Mouse (Mus musculus): ENCODE data around the gene Cnmd.

Gene Cnmd

GRCm38 (mm10) chr14:79645378-79645777 is 16.6 kb downstream of the Cnmd start:
- no peak for DNase-seq (ENCODE audit: low read depth in 2 of 2, low spot score in 2 of 2)

- no peak for DNase-seq (ENCODE audit: low read depth in 2 of 2, low spot score in 2 of 2)
These were observed 19.9 kb downstream of the Cnmd start for GRCm38 (mm10) chr14:79642063-79642462.

- no peak for DNase-seq (ENCODE audit: low read depth in 2 of 2, low spot score in 2 of 2)
These were observed 25.2 kb downstream of the Cnmd start for GRCm38 (mm10) chr14:79636814-79637213.

- no peak for DNase-seq (ENCODE audit: low read depth in 2 of 2, low spot score in 2 of 2)
These were observed 28.8 kb downstream of the Cnmd start for GRCm38 (mm10) chr14:79633196-79633595.

GRCm38 (mm10) chr14:79632330-79632729 is 29.6 kb downstream of the Cnmd start:
- DNase-seq (ENCODE audit: low read depth in 2 of 2, low spot score in 2 of 2): no peak

GRCm38 (mm10) chr14:79621143-79621542 is 40.8 kb downstream of the Cnmd start:
- no peak for DNase-seq (ENCODE audit: low read depth in 2 of 2, low spot score in 2 of 2)

GRCm38 (mm10) chr14:79619802-79620201 is 42.2 kb downstream of the Cnmd start:
- no peak for DNase-seq (ENCODE audit: low read depth in 2 of 2, low spot score in 2 of 2)

GRCm38 (mm10) chr14:79617121-79617828 is 44.7 kb downstream of the Cnmd start:
- no peak for DNase-seq (ENCODE audit: low read depth in 2 of 2, low spot score in 2 of 2)

GRCm38 (mm10) chr14:79608286-79608685 is 53.7 kb downstream of the Cnmd start:
- DNase-seq (ENCODE audit: low read depth in 2 of 2, low spot score in 2 of 2): no peak

- DNase-seq (ENCODE audit: low read depth in 2 of 2, low spot score in 2 of 2): no peak
These were observed 54.6 kb downstream of the Cnmd start for GRCm38 (mm10) chr14:79607352-79607751.

- DNase-seq (ENCODE audit: low read depth in 2 of 2, low spot score in 2 of 2): no peak
These were observed 55.1 kb downstream of the Cnmd start for GRCm38 (mm10) chr14:79606867-79607266.

- no peak for DNase-seq (ENCODE audit: low read depth in 2 of 2, low spot score in 2 of 2)
These were observed 55.6 kb downstream of the Cnmd start for GRCm38 (mm10) chr14:79606392-79606791.

- DNase-seq (ENCODE audit: low read depth in 2 of 2, low spot score in 2 of 2): no peak
These were observed 56.1 kb downstream of the Cnmd start for GRCm38 (mm10) chr14:79605881-79606280.

- DNase-seq (ENCODE audit: low read depth in 2 of 2, low spot score in 2 of 2): no peak
These were observed 65.4 kb downstream of the Cnmd start for GRCm38 (mm10) chr14:79596602-79597001.

- no peak for DNase-seq (ENCODE audit: low read depth in 2 of 2, low spot score in 2 of 2)
These were observed 67.9 kb downstream of the Cnmd start for GRCm38 (mm10) chr14:79594069-79594468.

- no peak for DNase-seq (ENCODE audit: low read depth in 2 of 2, low spot score in 2 of 2)
These were observed 70.4 kb downstream of the Cnmd start for GRCm38 (mm10) chr14:79591611-79592010.

- DNase-seq (ENCODE audit: low read depth in 2 of 2, low spot score in 2 of 2): peak; percentile 73 to 75
These were observed 71.1 kb downstream of the Cnmd start for GRCm38 (mm10) chr14:79590916-79591315.

- no peak for DNase-seq (ENCODE audit: low read depth in 2 of 2, low spot score in 2 of 2)
These were observed 72.6 kb downstream of the Cnmd start for GRCm38 (mm10) chr14:79589401-79589800.

- DNase-seq (ENCODE audit: low read depth in 2 of 2, low spot score in 2 of 2): no peak
These were observed 73.4 kb downstream of the Cnmd start for GRCm38 (mm10) chr14:79588534-79588951.

- no peak for DNase-seq (ENCODE audit: low read depth in 2 of 2, low spot score in 2 of 2)
These were observed 74.1 kb downstream of the Cnmd start for GRCm38 (mm10) chr14:79587852-79588229.

All from CD8-positive naive resting alpha-beta T cell, adult 2 months (primary cell).